Mouse (Mus musculus): ENCODE measurements around the gene Bglap3.
"Not testable (repeated sequence)": the region's sequence is repeated elsewhere in the genome, so short reads cannot be mapped to it uniquely, and the experiment has no call there.

Gene Bglap3

DNA sequence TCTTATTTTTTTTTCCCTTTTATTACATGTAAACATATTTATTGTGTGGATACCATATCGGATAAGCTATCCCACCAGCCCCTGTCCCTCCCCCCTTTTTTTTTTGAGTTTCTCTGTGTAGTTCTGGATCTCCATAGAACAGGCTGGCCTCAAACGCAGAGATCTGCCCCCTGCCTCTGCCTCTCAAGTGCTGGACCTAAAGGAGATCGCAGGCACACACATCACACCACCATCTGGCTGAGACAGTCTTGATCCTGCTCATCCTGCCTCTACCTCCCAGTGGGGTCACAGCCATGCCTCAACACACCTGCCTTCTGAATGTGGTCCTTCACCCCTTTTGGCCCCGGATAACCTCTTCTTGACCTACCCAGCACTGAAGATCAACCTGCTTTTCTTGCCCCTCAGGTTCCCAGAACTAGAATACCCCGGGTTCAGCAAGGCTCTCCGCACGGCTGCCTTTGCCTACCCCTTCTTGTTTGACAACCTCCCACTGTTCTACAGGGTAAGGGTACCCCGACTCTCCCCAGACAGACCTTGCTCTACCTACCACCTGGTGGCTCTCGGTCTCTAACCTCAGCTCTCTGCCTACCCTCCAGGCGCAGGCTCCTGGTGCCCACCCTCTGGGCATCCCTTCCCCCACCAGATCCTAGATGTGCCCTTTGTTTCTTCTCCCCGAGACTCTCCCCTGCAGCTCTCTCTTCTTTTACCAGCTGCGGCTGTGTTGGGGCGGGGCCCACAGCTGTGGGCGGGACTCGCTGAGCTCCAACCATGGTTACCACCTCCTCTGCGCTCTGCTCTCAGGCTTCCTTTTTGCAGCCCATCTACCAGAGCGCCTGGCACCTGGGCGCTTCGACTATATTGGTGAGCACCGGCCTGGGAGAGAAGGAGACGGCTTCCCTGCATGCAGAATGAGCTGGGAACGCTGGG lies 9.1 kb upstream of the Bglap3 start:
- in situ Hi-C loops (cut with MboI; ENCODE audit: unreplicated experiment in 2 of 2): not testable (repeated sequence)

DNA sequence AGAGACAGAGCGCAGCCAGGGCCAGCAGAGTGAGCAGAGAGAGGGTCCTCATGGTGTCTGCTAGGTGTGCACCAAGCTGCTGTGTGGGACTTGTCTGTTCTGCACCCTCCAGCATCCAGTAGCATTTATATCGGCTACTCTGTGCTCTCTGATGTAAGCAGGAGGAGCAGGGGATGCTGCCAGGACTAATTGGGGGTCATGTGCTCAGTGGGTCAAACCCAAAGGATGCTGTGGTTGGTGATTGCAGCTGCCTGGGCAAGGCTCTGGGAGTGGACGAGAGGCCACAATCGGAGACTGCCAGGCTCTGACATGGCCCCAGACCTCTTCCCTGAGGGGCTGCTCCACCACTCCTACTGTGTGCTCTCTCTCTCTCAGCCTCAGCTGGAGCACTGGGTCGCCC lies 6.1 kb upstream of the Bglap3 start, which contains the start of gene Bglap2:
Gene Bglap2, minus strand, starts transcription at position 101 of the 400 bp plus-strand sequence.
- in situ Hi-C loops (cut with MboI; ENCODE audit: unreplicated experiment in 2 of 2): not testable (repeated sequence)

DNA sequence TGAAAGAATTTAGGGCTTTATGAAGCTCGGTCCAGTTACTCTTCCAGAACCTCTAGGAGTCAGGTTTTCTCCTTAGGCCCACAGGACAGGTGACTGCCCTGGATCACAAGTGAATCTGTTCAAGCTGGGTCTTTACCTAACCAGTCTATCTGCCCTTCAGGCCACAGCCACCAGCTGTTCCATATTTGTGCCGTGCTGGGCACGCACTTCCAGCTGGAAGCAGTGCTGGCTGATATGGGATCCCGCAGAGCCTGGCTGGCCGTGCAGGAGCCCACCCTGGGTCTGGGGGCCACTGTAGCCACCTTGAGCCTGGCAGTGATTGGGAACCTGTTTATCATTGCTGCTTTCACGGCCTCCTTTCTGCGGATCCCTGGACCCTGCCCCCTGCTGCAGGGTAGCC lies 4.1 kb upstream of the Bglap3 start:
- in situ Hi-C loops (cut with MboI; ENCODE audit: unreplicated experiment in 2 of 2): not testable (repeated sequence)

DNA sequence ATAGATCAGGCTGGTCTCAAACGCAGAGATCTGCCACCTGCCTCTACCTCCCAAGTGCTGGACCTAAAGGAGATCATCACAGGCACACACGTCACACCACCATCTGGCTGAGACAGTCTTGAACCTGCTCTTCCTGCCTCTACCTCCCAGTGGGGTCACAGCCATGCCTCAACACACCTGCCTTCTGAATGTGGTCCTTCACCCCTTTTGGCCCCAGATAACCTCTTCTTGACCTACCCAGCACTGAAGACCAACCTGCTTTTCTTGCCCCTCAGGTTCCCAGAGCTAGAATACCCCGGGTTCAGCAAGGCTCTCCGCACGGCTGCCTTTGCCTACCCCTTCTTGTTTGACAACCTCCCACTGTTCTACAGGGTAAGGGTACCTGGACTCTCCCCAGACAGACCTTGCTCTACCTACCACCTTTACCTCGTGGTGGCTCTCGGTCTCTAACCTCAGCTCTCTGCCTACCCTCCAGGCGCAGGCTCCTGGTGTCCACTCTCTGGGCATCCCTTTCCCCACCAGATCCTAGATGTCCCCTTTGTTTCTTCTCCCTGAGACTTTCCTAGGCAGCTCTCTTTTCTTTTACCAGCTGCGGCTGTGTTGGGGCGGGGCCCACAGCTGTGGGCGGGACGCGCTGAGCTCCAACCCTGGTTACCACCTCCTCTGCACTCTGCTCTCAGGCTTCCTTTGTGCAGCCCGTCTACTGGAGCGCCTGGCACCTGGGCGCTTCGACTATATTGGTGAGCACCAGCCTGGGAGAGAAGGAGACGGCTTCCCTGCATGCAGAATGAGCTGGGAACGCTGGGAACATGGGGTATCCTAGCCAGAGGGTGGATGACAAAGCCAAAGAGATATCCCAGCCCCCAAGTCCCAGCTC lies 3.4 kb upstream of the Bglap3 start:
- in situ Hi-C loops (cut with MboI; ENCODE audit: unreplicated experiment in 2 of 2): not testable (repeated sequence)

DNA sequence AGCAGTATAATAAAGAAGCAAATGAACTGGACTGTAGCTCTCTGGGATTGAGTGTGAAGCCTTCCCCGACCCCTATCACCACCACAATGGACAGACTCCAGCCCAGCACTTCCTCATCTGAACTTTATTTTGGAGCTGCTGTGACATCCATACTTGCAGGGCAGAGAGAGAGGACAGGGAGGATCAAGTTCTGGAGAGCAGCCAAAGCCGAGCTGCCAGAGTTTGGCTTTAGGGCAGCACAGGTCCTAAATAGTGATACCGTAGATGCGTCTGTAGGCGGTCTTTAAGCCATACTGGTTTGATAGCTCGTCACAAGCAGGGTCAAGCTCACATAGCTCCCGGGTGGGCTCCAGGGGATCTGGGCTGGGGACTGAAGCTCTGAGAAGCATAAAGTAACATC lies 4.0 kb downstream of the Bglap3 start:
- in situ Hi-C loops (cut with MboI; ENCODE audit: unreplicated experiment in 2 of 2): not testable (repeated sequence)

DNA sequence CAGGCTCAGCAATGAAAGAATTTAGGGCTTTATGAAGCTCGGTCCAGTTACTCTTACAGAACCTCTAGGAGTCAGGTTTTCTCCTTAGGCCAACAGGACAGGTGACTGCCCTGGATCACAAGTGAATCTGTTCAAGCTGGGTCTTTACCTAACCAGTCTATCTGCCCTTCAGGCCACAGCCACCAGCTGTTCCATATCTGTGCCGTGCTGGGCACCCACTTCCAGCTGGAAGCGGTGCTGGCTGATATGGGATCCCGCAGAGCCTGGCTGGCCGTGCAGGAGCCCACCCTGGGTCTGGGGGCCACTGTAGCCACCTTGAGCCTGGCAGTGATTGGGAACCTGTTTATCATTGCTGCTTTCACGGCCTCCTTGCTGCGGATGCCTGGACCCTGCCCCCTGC lies 5.0 kb downstream of the Bglap3 start:
- in situ Hi-C loops (cut with MboI; ENCODE audit: unreplicated experiment in 2 of 2): not testable (repeated sequence)

DNA sequence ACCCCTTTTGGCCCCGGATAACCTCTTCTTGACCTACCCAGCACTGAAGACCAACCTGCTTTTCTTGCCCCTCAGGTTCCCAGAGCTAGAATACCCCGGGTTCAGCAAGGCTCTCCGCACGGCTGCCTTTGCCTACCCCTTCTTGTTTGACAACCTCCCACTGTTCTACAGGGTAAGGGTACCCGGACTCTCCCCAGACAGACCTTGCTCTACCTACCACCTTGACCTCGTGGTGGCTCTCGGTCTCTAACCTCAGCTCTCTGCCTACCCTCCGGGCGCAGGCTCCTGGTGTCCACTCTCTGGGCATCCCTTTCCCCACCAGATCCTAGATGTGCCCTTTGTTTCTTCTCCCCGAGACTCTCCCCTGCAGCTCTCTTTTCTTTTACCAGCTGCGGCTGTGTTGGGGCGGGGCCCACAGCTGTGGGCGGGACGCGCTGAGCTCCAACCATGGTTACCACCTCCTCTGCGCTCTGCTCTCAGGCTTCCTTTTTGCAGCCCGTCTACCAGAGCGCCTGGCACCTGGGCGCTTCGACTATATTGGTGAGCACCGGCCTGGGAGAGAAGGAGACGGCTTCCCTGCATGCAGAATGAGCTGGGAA lies 5.6 kb downstream of the Bglap3 start:
- in situ Hi-C loops (cut with MboI; ENCODE audit: unreplicated experiment in 2 of 2): not testable (repeated sequence)

DNA sequence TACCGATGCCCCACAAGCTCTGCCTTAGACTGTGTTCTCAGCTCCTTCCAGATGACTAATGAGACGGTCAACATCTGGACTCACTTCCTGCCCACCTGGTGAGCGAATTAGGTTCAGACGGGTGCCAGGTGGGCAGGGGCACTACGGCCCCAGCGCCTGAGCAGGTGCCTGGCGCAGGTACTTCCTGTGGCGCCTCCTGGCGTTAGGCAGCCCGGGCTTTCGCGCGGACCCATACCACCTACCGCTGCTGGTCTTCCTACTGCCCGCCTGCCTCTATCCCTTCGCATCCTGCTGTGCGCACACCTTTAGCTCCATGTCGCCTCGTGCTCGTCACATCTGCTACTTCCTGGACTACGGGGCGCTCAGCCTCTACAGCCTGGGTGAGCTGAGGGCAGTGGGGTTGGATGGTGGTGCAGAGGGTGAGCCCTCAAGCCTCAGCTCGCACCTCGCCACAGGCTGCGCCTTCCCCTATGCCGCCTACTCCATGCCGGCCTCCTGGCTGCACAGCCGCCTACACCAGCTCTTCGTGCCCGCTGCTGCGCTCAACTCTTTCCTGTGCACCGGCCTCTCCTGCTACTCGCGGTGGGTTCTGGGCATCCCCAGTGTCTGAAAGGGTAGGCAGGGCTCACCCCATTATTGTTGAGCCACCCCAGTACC lies 6.7 kb downstream of the Bglap3 start:
- in situ Hi-C loops (cut with MboI; ENCODE audit: unreplicated experiment in 2 of 2): no loop called here

DNA sequence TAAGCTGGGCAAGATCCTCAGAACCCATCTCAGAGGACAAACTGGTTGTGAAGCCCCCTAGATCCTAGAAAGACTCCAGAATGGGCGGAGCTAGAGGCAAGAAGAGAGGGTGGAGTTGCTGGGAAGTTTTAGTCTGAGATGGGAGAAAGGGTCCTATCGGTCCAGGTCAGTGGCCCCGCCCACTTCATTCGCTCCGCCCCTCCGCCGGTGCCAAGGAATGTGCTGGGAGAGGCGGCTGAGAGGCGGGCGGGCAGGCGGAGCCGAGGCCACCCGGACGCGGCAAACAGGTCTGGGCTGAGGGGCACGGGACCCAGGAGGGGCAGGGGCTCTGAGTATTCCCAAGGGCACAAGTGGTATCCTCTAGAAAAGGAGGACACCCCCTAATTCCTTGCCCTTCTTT lies 8.2 kb downstream of the Bglap3 start, which contains the start of gene Paqr6:
Gene Paqr6, plus strand, starts transcription at position 248 of the 400 bp plus-strand sequence.
- in situ Hi-C loops (cut with MboI; ENCODE audit: unreplicated experiment in 2 of 2): no loop called here

DNA sequence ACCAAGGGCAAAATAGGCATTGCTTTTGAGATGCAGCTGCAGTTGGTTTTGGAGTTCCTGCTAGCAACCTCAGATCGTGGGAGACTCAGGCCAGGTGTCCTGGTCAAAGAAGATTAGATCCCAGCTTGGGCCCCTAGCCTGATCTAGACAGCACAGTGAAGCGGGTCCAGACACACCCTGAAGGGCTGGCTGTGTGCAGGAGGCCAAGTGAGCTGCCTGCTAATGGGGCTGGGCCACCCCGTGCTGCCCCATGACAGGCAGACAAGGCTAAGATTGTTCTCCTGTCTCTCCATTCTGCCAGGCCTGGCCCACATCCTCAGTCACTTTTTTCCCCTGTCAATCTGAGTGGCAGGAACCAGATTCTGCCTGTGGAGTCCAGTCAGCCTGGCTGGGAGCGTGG lies 8.8 kb downstream of the Bglap3 start:
- in situ Hi-C loops (cut with MboI; ENCODE audit: unreplicated experiment in 2 of 2): no loop called here

DNA sequence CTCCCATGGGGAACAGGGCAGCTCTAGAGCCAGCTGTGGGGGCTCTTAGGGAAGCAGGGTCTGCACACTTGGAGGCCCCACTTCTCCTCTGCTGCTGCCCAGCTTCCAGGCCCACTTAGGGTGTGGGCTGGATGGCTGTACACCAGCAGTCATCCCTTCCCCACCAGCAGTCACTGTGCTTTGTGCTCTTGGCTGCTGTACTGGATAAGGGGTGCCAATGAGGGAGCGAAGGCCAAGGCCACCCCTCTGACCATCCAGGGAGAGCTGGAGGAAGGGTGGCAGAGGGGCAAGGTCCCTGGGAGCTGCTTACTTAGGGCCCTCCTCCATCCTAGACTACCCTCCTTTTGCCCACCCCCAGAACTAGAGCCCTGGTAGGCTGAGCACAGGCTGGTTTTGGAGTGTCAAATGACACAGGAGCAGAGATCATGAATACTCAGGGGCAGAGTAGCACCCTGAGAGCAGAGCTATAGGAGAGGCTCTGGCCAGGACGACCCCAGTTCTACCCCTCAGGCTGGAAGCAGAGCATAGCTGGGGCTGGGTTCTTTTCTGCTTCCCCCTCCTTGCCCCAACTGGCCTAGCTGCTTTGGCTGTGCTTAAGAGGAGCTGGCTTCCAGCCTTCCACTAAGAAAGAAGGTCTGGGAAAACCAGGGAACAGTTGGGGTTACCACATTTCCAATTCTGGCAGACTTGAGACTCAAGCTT lies 10.8 kb downstream of the Bglap3 start:
- in situ Hi-C loops (cut with MboI; ENCODE audit: unreplicated experiment in 2 of 2): no loop called here

DNA sequence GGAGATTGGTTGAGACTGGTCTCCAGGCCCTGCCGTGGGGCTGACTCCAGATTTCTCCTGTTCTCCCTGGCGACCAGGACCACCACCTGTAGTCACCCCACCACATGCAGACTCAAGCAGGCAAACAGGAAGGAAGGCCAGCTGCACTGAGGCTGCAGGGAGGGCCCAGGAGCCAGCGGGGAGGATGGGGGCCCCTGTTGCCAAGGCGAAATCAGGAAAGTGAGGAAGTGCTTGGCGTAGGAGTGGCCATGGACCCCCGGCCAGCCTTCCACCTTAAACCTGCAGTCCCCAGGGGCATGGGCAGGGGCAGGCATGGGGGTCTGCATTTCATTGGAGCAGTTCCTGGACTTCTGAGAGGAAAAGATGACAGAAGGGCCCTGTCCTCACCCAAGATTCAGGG lies 11.4 kb downstream of the Bglap3 start:
- in situ Hi-C loops (cut with MboI; ENCODE audit: unreplicated experiment in 2 of 2): no loop called here

DNA sequence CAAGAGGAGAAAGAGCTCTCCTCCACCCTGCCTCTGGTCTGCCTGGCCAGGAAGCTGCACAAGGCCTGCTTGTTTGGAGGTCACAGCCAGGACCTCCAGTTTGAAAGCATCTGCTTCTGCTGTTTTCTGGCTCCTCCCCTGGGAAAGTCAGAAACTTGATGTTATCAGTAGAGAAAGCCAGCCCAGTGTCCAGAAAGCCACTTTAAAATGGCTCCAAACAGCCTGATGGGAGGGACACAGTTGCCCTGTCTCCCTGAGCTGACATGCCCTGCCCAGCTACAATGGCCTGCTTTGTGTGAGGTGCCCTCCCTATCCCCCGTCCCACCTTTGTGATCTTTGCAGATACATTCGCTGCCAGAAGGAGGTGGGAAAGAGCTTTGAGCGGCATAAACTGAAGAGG lies 12.6 kb downstream of the Bglap3 start:
- in situ Hi-C loops (cut with MboI; ENCODE audit: unreplicated experiment in 2 of 2): loop anchor here (5.0 to 10.0 kb wide), 2 partner anchors 42 to 45 kb away; no protein-coding TSS in a partner anchor

DNA sequence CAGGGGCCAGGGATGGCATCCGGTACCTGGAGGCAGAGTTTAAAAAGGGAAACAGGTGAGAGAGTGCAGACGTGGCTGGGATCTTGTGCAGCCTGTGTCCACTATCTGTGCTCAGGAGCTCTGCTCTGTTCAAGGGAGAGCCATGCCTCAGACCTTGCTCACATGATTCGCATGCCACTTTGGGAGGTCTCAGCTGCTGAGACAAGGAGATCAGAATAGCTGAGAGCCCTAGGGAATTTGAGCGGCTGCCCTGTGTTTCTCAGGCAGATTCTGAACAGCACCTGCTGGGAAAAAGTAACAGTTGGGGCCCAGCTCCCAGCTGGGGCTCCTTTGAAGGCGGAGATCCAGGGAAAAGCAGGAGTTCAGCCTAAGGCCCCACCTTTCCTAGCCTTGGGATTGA lies 13.0 kb downstream of the Bglap3 start:
- in situ Hi-C loops (cut with MboI; ENCODE audit: unreplicated experiment in 2 of 2): loop anchor here (5.0 to 10.0 kb wide), 2 partner anchors 43 to 45 kb away; no protein-coding TSS in a partner anchor

DNA sequence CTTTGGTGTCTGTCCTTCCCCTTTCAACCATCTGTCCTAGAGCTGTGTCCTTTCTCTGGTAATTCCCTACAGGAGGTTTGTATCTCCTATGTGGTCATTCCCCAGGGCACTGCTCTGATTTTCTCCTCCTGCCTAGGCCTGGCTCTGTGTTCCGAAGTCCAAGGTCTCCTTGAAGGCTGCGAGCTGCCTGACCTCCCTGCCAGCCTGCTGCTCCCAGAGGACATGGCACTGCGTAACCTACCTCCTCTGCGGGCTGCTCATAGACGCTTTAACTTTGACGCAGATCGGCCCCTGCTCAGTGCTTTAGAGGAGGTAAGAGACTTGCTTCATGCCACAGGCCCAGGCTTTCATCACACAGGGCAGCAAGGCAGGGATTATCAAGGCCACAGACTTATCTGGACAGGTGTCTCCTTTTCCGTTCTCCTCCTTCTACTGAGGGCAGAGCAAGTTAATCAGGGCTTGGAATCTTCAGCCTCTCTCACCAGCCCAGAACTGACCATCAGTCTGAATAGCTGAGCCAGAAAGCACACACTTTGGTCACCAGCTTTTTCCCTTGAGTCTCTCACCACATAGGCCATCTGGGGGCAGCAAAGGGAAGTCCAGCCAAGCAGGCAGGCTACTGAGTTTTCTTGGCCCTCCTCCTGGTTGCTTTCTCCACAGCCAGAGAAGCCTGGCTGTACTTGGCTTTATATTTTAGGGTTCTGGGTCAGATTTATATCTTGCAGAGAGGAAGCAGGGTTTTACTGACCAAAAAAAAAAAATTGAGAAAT lies 18.0 kb downstream of the Bglap3 start:
- in situ Hi-C loops (cut with MboI; ENCODE audit: unreplicated experiment in 2 of 2): loop anchor here (5.0 to 10.0 kb wide), 2 partner anchors 48 to 50 kb away; no protein-coding TSS in a partner anchor

DNA sequence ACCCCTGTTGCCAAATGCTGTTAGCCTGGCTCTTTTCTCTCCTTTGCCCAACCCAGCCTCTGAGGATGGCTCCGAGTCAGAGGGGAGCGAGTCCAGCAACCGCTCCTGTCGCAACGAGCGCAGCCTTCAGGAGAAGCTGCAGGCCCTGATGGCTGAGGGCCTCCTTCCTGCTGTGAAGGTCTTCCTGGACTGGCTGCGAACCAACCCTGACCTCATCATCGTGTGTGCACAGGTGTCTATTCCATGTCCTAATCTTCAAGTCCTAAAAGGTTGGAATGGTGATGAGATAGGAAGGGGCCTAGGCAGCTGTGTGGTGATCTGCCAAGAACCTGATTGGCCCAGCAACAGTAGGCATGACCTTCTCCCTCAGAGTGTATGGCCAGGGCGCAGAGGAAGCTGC lies 19.6 kb downstream of the Bglap3 start:
- in situ Hi-C loops (cut with MboI; ENCODE audit: unreplicated experiment in 2 of 2): loop anchor here in 1 of 2 experiments (10.0 kb wide), 1 partner anchor 52 kb away; no protein-coding TSS in a partner anchor

DNA sequence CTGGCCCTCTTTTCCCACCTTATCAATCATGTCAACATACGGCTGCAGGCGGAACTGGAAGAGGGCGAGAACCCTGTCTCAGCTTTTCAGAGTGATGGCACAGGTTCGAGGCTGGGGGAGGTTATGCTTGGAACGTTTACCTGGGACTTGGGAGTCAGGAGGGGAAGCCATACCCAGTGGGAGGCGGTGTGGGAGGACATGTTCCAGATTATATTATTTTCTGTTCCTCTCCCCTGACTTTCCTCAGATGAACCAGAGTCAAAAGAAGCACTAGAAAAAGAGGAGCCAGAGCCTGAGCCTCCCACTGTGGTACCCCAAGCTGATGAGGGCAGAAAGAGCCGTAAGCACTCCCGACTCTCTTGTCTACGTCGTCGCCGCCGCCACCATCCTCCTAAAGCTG lies 21.8 kb downstream of the Bglap3 start:
- in situ Hi-C loops (cut with MboI; ENCODE audit: unreplicated experiment in 2 of 2): loop anchor here in 1 of 2 experiments (10.0 kb wide), 1 partner anchor 54 kb away; no protein-coding TSS in a partner anchor

DNA sequence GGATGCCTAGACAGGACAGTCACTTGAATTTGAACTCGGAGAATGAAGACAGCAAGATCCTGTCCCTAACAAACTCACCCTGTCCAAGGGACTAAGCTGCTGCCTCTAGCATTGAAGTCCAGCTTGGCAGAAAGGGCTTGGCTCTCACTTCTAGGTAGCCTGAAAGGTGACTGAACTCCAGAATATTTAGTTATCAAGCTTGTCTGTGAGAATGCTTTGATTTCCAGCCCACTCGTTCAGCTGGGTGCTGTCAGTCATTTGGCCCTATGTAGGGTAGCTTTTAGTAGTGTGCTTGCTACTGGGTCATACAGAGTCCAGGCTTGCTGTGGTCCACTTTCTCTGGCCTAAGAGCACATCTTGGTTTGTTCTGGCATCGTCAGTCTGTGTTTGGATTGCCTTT lies 33.5 kb downstream of the Bglap3 start:
- in situ Hi-C loops (cut with MboI; ENCODE audit: unreplicated experiment in 2 of 2): no loop called here

DNA sequence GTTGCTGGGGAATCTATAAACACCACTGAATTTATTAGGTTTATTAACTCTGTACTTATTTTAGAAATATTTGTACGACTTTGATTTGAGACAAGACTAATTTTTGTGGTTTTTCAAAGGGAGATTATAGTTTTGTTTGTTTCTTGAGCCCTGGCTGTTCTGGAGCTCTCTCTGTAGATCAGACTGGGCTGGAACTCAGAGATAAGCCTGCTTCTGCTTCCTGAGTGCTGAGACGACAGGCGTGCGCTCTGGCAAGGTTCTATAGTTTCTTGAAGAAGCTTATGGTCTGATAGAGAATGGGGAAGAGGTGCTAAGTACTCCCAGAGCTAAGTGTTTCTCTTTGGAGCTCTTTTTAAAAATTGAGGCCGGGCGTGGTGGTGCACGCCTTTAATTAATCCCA lies 34.2 kb downstream of the Bglap3 start:
- in situ Hi-C loops (cut with MboI; ENCODE audit: unreplicated experiment in 2 of 2): no loop called here

All from v-Abl transformed pro-B cells (cell line).